Mouse (Mus musculus) adrenal gland, postnatal 14 days (tissue): ENCODE measurements around the gene Gsta4. TPM values are rescaled to one million over a fixed set of nuclear protein-coding genes. Genes with fewer than 3 reads are reported as not detected.

Source experiments
- DNase-seq: peaks from one replicate; pipeline ENCODE4 v3.0.0; 2021; ENCODE audit warnings: mixed read lengths
- total RNA-seq: library from RNA; stranded (reverse); gene quantifications from 2 replicates; pipeline ENCODE4 v1.2.3, GENCODE M21; 2021

Gene Gsta4
- total RNA-seq, 1 experiment from 2014 or later, result 58.5 TPM

GRCm38 (mm10) chr9:78178197-78178596 is 4.4 kb upstream of the Gsta4 start:
- no peak for DNase-seq

- no peak for DNase-seq
Observed at GRCm38 (mm10) chr9:78179071-78179470, 3.5 kb upstream of the Gsta4 start.

- DNase-seq, result no peak
Observed at GRCm38 (mm10) chr9:78185686-78186085, 3.1 kb downstream of the Gsta4 start.

GRCm38 (mm10) chr9:78188910-78189309 is 6.3 kb downstream of the Gsta4 start:
- no peak for DNase-seq

GRCm38 (mm10) chr9:78190651-78191634 is 8.4 kb downstream of the Gsta4 start:
- DNase-seq, result no peak

GRCm38 (mm10) chr9:78191736-78192135 is 9.2 kb downstream of the Gsta4 start:
- DNase-seq, result peak; percentile 79

GRCm38 (mm10) chr9:78193902-78194597 is 11.5 kb downstream of the Gsta4 start:
- peak; percentile 65 for DNase-seq

- DNase-seq, result no peak
Observed at GRCm38 (mm10) chr9:78195034-78195433, 12.5 kb downstream of the Gsta4 start.

GRCm38 (mm10) chr9:78197801-78198200 is 15.2 kb downstream of the Gsta4 start:
- no peak for DNase-seq

GRCm38 (mm10) chr9:78204194-78204593 is 21.6 kb downstream of the Gsta4 start:
- no peak for DNase-seq

- DNase-seq, result no peak
Observed at GRCm38 (mm10) chr9:78208956-78209355, 26.4 kb downstream of the Gsta4 start.

- no peak for DNase-seq
Observed at GRCm38 (mm10) chr9:78210079-78210478, 27.5 kb downstream of the Gsta4 start.

GRCm38 (mm10) chr9:78210821-78211220 is 28.2 kb downstream of the Gsta4 start:
- no peak for DNase-seq

- no peak for DNase-seq
Observed at GRCm38 (mm10) chr9:78211521-78211920, 28.9 kb downstream of the Gsta4 start.

GRCm38 (mm10) chr9:78212341-78213049 is 29.9 kb downstream of the Gsta4 start:
- DNase-seq, result peak; percentile 29

GRCm38 (mm10) chr9:78217074-78217473 is 34.5 kb downstream of the Gsta4 start:
- no peak for DNase-seq

GRCm38 (mm10) chr9:78222616-78223015 is 40.0 kb downstream of the Gsta4 start:
- no peak for DNase-seq

GRCm38 (mm10) chr9:78223221-78223902 is 40.8 kb downstream of the Gsta4 start:
- no peak for DNase-seq

- no peak for DNase-seq
Observed at GRCm38 (mm10) chr9:78224418-78224817, 41.8 kb downstream of the Gsta4 start.

GRCm38 (mm10) chr9:78225304-78225703 is 42.7 kb downstream of the Gsta4 start:
- DNase-seq, result no peak

- no peak for DNase-seq
Observed at GRCm38 (mm10) chr9:78228122-78228521, 45.5 kb downstream of the Gsta4 start.

GRCm38 (mm10) chr9:78229658-78230057 is 47.1 kb downstream of the Gsta4 start:
- DNase-seq, result peak; percentile 37
